Mouse (Mus musculus) layer of hippocampus, postnatal 25 days (tissue): Measurements from ENCODE around the gene Lgals3bp. TPM values are rescaled to one million over a fixed set of nuclear protein-coding genes. Genes with fewer than 3 reads are reported as not detected.

Source experiments
- DNase-seq, 2 experiments: peaks; one replicate each; pipeline ENCODE4 v3.0.0; 2022; ENCODE audit warnings: mixed read lengths in 2 of 2, low spot score in 1 of 2; ENCODE audit errors: extremely low spot score in 1 of 2
- total RNA-seq, 2 experiments: library from RNA; stranded (reverse); gene quantifications; 2 replicates each; pipeline ENCODE4 v1.2.3; 2021

The Lgals3bp gene
- total RNA-seq = 10 to 100 TPM; 13.5 to 14.2 TPM

DNA sequence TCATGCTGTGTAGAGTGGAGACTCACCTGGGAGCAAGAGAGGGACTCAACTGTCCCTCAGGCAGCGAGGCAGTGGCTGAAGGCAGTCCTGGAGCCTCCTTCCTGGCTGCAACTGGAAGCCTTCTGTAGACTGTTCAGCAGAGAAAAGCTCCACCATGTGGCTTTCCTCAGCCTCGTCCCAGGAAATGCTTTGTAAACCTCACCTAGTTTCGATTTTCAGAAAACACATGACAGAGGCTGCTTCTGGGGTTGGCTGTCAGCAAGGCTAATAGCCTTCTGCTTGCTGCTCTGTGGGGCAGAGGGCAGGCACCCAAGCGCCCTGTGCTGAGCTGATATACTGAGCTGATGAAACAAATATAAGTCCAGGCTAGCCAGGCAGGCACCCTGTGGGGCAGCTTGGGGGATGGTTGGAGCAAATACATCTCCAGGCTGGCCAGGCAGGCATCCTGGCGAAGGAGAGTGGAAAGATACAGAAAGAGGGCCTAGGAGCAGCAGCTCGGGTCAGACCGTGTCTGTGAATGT is at the start of gene Lgals3bp:
TSS of gene Lgals3bp (minus strand) at position 333 of the 521 bp plus-strand sequence.
- DNase-seq = peak in 1 of 2 experiments; percentile 33

GRCm38 (mm10) chr11:118451211-118451610 is 49.3 kb upstream of the Lgals3bp start:
- DNase-seq = no peak

- DNase-seq = no peak
Measured at GRCm38 (mm10) chr11:118448385-118448784, 46.5 kb upstream of the Lgals3bp start.

GRCm38 (mm10) chr11:118447346-118447745 is 45.5 kb upstream of the Lgals3bp start:
- DNase-seq = no peak

GRCm38 (mm10) chr11:118445843-118446242 is 44.0 kb upstream of the Lgals3bp start:
- DNase-seq = peak; percentile 59 to 68

DNA sequence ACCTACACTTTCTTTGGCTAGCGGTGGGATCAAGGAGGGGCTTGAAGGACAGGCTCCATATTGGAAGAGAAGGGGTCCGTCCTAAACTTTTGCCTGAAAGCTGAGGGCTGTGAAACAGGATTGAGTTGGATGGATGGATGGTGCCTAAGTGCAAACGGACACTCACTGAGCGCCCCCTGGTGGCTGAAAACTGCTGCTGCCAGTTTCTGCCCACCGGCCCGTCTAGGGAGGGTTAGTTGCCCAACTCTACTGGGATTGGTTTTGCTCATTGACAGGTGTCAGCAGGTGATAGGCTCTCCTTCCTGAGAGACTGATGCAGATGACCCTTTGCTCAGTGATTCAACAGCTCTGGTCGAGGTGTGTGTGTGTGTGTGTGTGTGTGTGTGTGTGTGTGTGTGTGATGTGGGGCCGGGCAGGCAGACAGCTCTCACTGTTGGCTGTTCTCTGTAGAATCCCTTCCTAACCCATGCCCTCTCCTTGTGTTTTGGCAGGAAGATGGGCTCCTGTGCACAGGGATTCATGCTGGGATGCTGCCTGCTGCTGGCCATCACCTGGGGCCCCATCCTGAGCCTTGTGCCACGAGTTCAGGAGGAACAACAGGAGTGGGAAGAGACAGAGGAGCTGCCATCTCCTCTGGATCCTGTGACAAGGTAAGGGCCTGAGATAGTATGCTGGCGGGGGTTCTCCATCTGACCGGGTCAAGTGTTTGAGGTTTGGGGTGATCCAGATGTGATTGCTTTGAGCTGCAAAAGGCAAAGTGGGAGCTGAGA is 41.5 kb upstream of the Lgals3bp start:
- peak; percentile 55 to 86 for DNase-seq

GRCm38 (mm10) chr11:118442691-118443090 is 40.8 kb upstream of the Lgals3bp start:
- DNase-seq = no peak

GRCm38 (mm10) chr11:118438665-118439414 is 36.9 kb upstream of the Lgals3bp start:
- no peak for DNase-seq

- DNase-seq = no peak
Measured at GRCm38 (mm10) chr11:118436471-118436935, 34.6 kb upstream of the Lgals3bp start.

- DNase-seq = no peak
Measured at GRCm38 (mm10) chr11:118434093-118434492, 32.2 kb upstream of the Lgals3bp start.

- DNase-seq = no peak
Measured at GRCm38 (mm10) chr11:118433398-118433868, 31.5 kb upstream of the Lgals3bp start.

GRCm38 (mm10) chr11:118431100-118431948 is 29.4 kb upstream of the Lgals3bp start:
- DNase-seq = no peak

DNA sequence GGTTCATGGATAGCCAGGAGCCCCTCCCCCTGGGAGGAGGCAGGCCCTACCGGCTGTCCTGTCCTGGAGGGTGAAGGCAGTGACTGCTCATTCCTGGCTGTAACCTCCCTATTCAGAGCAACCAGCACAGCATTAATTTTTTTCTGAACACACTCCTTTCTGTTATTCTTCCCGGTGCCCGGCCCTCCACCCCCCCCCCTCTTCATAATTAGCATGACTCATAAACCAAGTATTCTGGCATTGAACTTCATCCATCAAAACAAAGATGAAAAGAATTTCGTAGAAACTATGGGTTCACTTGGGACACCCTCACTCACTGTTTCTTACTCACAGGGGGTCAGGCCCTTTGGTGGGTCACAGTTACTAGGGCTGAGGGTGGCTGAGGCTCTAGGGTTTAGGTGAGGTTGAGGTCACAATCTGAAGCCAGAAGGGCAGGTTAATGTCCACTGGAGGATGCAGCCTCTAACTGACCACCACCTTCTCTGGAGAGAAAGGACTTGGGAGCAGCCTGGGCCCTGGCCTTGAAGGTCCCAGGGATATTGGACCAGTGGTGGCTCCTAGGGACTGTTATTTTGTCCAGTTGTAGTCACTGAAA is 28.5 kb upstream of the Lgals3bp start:
- DNase-seq = no peak

DNA sequence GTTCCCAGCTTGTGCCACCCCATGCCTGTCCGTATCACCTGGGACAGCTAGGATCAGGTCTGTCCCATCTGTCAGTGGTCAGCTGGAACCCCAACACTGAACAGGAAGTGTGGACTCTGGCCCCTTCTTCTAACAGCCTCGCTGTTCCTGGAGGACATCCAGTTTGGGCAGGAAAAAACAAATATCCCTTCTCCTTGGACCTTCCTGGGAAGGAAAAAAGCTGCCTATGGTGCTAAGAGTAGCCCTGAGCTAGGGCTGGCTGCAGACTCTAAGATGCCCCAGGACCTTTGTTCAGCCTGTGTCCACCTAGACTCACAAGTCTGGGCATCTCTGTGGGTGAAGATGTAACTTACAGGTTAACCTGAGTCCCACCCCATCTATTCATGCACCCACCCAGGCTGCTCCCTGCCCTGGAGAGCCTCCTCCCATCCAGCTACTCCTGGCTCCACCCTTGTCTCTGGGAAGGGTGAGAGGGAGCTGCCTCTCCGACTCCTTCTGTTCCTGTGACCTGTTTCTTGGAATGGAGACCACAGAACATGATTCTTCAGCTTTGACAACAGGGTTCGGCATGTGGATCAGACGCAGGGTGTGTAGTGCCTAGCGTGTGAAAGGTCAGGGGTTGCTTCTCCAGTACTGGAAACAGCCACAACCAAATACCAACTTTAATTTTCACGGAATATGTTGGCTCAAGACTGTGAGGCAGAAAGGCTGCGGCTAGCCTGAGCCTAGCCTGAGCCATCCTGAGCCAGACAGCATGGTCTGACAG is 27.2 kb upstream of the Lgals3bp start:
- no peak for DNase-seq

DNA sequence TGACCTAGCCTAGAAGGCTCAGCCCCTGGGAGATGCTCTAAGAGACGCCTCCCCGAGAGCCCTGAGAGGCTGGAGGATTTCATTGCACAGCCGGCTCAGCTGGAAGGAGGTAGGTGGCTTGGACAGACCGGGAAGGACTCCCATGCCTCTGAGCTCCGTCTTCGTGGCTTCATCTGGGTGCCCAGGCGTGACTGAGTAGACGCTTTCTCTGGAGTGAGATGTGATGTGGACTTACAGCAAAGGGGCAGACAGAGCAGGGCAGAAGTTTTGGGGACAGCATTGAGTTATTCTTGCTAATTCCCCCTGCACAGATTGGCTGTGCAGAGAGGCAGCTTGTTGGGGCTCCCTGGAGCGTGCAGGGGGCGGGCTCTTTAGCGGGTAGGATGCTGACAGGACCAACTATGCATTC is 26.6 kb upstream of the Lgals3bp start:
- DNase-seq = no peak

GRCm38 (mm10) chr11:118427986-118428385 is 26.1 kb upstream of the Lgals3bp start, which contains the start of gene C1qtnf1:
C1qtnf1 (plus strand) TSS chr11:118428203.
- no peak for DNase-seq

DNA sequence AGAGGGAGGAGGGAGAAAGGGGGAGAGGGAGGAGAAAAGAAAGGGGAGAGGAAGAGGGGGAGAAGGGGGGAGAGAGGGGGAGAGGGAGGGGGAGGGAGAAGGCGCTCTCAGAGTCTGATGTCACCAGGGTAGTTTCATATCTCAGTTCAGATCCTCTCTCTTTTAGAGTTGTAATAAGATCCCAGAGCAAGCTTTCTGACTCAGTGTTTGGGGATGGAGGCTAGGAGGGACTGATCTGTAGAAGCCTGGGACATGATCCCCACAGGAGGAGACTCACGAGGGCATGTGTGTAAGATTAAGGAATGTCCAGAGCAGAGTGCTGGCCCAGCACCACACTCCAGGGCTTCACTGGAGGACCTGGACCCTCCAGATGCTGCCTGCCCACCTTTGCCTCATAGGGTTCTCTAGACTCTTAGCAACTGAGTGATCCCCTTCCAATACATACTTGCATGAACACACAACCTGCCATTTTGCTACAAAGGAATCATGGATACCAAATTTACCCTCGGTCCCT is 25.4 kb upstream of the Lgals3bp start:
- DNase-seq = no peak

- no peak for DNase-seq
Measured at GRCm38 (mm10) chr11:118426765-118427164, 24.9 kb upstream of the Lgals3bp start.
